Comparison of ENCODE assay signal across 8 mouse cellular contexts in genomic region chr15:31223596-31224134, GRCm38 (mm10). TPM values are rescaled to one million over a fixed set of nuclear protein-coding genes. Genes with fewer than 3 reads are reported as not detected.
DNase-seq lines count a peak whose midpoint lies in the region; ATAC-seq lines count a peak whose summit lies in the region.

No protein-coding gene starts in this region.

- peak; percentile 22 to 29 for DNase-seq in cerebellum, postnatal 25 days
- DNase-seq in cerebellum, postnatal 36 days: no peak
- peak; percentile 36 for DNase-seq in 3T3-L1 (ENCODE audit: low read depth, low spot score)
- DNase-seq in gastrocnemius, adult 18-20 months (ENCODE audit: low spot score): no peak
- DNase-seq in left cerebral cortex, postnatal 10 days (ENCODE audit: extremely low spot score in 1 of 2, low spot score in 2 of 2): no peak

- peaks cover 18% of the 10 kb centered on the region for H3K4me1 ChIP-seq in embryonic facial prominence, embryonic 13.5 days
- H3K4me1 ChIP-seq in limb, embryonic 12.5 days (replicated peaks): 0 out of 2 replicates have a peak, but pooled peaks cover 12% of the 10 kb centered on the region
- H3K4me1 ChIP-seq in neural tube, embryonic 13.5 days (replicated peaks): peaks cover 21% of the 10 kb centered on the region

- intact Hi-C loops in left cerebral cortex, postnatal 10 days (cut with DNase I): no loop called here

- H3K4me2 ChIP-seq in embryonic facial prominence, embryonic 13.5 days: peak overlapping the region; percentile 70
- H3K4me2 ChIP-seq in limb, embryonic 12.5 days: peak overlapping the region; percentile 64
- peak overlapping the region; percentile 73 for H3K4me2 ChIP-seq in neural tube, embryonic 13.5 days

- H3K27ac ChIP-seq in embryonic facial prominence, embryonic 13.5 days: no peak overlapping the region
- H3K27ac ChIP-seq in limb, embryonic 12.5 days: peak overlapping the region; percentile 8; the same call in 1 of the 2 replicates
- H3K27ac ChIP-seq in neural tube, embryonic 13.5 days (replicated peaks): peak overlapping the region; percentile 62; the same call in 1 of the 2 replicates

- ATAC-seq in embryonic facial prominence, embryonic 13.5 days (ENCODE audit: insufficient number of reproducible peaks, insufficient read depth, low FRiP score, low TSS enrichment, low read depth): no peak
- peak; percentile 33 for ATAC-seq in limb, embryonic 12.5 days (ENCODE audit: insufficient number of reproducible peaks, insufficient read depth, low FRiP score, low TSS enrichment, low read depth)
- peak; percentile 19 for ATAC-seq in neural tube, embryonic 13.5 days (ENCODE audit: low read depth)

- H3K36me3 ChIP-seq in embryonic facial prominence, embryonic 13.5 days: no peaks in the 10 kb centered on the region
- no peaks in the 10 kb centered on the region for H3K36me3 ChIP-seq in limb, embryonic 12.5 days
- H3K36me3 ChIP-seq in neural tube, embryonic 13.5 days: no peaks in the 10 kb centered on the region

- WGBS in embryonic facial prominence, embryonic 13.5 days: 47% methylated on average over 15 of the region's 15 CpGs
- 41% methylated on average over 15 of the region's 15 CpGs for WGBS in limb, embryonic 12.5 days
- WGBS in neural tube, embryonic 13.5 days: 45% methylated on average over 15 of the region's 15 CpGs

- peak overlapping the region; percentile 93 for H3K9ac ChIP-seq in embryonic facial prominence, embryonic 13.5 days
- peak overlapping the region; percentile 90; the same call in 1 of the 2 replicates for H3K9ac ChIP-seq in limb, embryonic 12.5 days (replicated peaks)
- peak overlapping the region; percentile 68 for H3K9ac ChIP-seq in neural tube, embryonic 13.5 days

- H3K4me3 ChIP-seq in embryonic facial prominence, embryonic 13.5 days: peak overlapping the region; percentile 79
- peak overlapping the region; percentile 80 for H3K4me3 ChIP-seq in limb, embryonic 12.5 days (replicated peaks)
- peak overlapping the region; percentile 82 for H3K4me3 ChIP-seq in neural tube, embryonic 13.5 days

- no peaks in the 10 kb centered on the region for H3K27me3 ChIP-seq in embryonic facial prominence, embryonic 13.5 days
- H3K27me3 ChIP-seq in limb, embryonic 12.5 days: no peaks in the 10 kb centered on the region
- no peaks in the 10 kb centered on the region for H3K27me3 ChIP-seq in neural tube, embryonic 13.5 days

- no peaks in the 10 kb centered on the region for H3K9me3 ChIP-seq in embryonic facial prominence, embryonic 13.5 days
- H3K9me3 ChIP-seq in limb, embryonic 12.5 days: no peaks in the 10 kb centered on the region
- H3K9me3 ChIP-seq in neural tube, embryonic 13.5 days: no peaks in the 10 kb centered on the region

RNA-seq across cellular contexts. Expression of gene Dap, which starts 0.4 kb away (rescaled TPM):
- 94.8 and 95.7 TPM in 2 replicates for polyA plus RNA-seq in embryonic facial prominence, embryonic 13.5 days (2015; fragmentation: Nextera tagmentation; extraction: Ambion mirVana)
- polyA plus RNA-seq in limb, embryonic 12.5 days (2016; fragmentation: Nextera tagmentation; extraction: Ambion mirVana): 66.3 and 68.8 TPM in 2 replicates
- 33.4 and 34.7 TPM in 2 replicates for polyA plus RNA-seq in neural tube, embryonic 13.5 days (2015; fragmentation: Nextera tagmentation; extraction: Ambion mirVana)
- 1 to 10 TPM; 8.5 to 8.9 TPM for total RNA-seq in gastrocnemius, adult 18-20 months (2021)
- 10 to 100 TPM; 10.0 to 11.7 TPM for total RNA-seq in left cerebral cortex, postnatal 10 days (2021)

Comparison
In these comparisons a context has a peak if more than half of its experiments do, and no peak if none do; other contexts are left out.
1. DNase-seq: peak in cerebellum, postnatal 25 days (2 of 2) and 3T3-L1 (single experiment); none in cerebellum, postnatal 36 days (0 of 2), gastrocnemius, adult 18-20 months (single experiment) and left cerebral cortex, postnatal 10 days (0 of 2).
2. Peak in every context shown above with its lines, with median percentiles within 50 percentile points of each other: H3K4me2 ChIP-seq, H3K4me3 ChIP-seq and H3K9ac ChIP-seq.